Mouse (Mus musculus) stomach, postnatal 0 days (tissue): Measurements from ENCODE around the gene 1700123O20Rik.

Experiments
- CTCF ChIP-seq: IDR thresholded peaks from 2 replicates; pipeline ENCODE4 v1.5.1; 2016; ENCODE audit warnings: antibody characterized with exemption, low read depth, mild to moderate bottlenecking, moderate library complexity
- EP300 ChIP-seq: optimal IDR thresholded peaks from 2 replicates; pipeline ENCODE3; 2016; ENCODE audit warnings: antibody characterized with exemption

DNA sequence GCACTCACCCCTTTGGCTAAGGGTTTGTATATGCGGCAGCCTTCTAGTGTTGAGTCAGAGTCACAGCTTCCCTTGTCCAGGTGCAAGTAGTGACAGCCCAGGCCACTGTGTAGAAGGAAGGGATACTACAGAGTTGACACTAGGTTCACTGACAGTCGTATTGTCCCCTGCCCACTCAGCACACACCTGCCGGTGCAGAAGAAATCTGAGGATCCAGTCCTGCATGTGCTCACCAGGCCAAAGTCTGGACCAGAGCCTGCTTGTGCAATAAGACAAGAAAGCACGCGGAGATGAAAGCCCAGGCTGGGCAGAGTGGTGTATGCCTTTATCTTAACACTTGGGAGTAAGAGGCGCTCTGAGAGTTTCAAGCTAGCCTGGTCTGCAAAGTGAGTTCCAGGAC is 9.0 kb downstream of the 1700123O20Rik start:
- no peak for TF ChIP-seq EP300
- no peak for TF ChIP-seq CTCF
